18 mouse cellular contexts compared by ENCODE assay signal in the genomic region with DNA sequence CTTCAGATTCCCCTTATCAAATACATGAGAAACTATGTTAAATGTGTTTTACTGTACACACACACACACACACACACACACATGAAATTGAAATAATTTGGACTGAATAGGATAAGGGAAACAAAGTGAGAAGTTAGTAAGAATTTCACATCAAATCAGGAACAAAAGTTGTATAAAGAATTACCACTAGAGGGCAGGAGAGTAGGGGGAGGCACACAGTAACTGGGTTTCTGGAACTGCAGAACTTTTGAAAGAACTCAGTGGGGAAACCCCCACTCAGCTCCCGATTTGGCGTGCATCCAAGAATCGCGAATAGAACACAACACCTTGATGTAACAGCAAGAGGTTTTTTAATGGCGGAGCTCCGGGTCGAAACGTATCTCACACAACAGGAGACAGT. TPM values are rescaled to one million over a fixed set of nuclear protein-coding genes. Genes with fewer than 3 reads are reported as not detected.
A peak's percentile ranks its signal among the peaks of the same experiment; 100 is the strongest.
DNase-seq lines count a peak whose midpoint lies in the region; ATAC-seq and TF ChIP-seq lines count a peak whose summit lies in the region.
"Had no signal": no experiment of that assay in that cellular context is flagged by ENCODE, and none has a peak within 500 bp of the region (broad histone marks: within the 10 kb centered on the region; RNA-seq: fewer than 3 reads in every experiment).

No protein-coding gene starts in this region.

- no peaks in the 10 kb centered on the region for H3K36me3 ChIP-seq in kidney, postnatal 0 days (ENCODE audit: insufficient read depth, low read length)
- no peaks in the 10 kb centered on the region for H3K36me3 ChIP-seq in ES-E14 (ENCODE audit: control insufficient read depth, insufficient read depth, low read length, poor library complexity, severe bottlenecking)
- H3K36me3 ChIP-seq in kidney, embryonic 15.5 days, result no peaks in the 10 kb centered on the region
- H3K36me3 ChIP-seq: embryonic facial prominence, embryonic 15.5 days; hindbrain, embryonic 13.5 days; limb, embryonic 13.5 days; stomach, embryonic 15.5 days had no signal

- WGBS in kidney, postnatal 0 days, result 92% methylated on average over 8 of the region's 8 CpGs
- WGBS in kidney, embryonic 15.5 days, result 90% methylated on average over 8 of the region's 8 CpGs

- no peak overlapping the region for H3K27ac ChIP-seq in kidney, postnatal 0 days
- no peak overlapping the region for H3K27ac ChIP-seq in ES-E14 (ENCODE audit: insufficient read depth, low read depth, low read length, poor library complexity, severe bottlenecking)
- H3K27ac ChIP-seq in kidney, embryonic 15.5 days, result no peak overlapping the region
- H3K27ac ChIP-seq: embryonic facial prominence, embryonic 15.5 days; hindbrain, embryonic 13.5 days; limb, embryonic 13.5 days; stomach, embryonic 15.5 days had no signal

- in situ Hi-C loops in ES-E14 (cut with MboI; ENCODE audit: low sequenced_read_pairs in 2 of 2, unreplicated experiment in 2 of 2), result no loop called here

- no peaks in the 10 kb centered on the region for H3K4me1 ChIP-seq in kidney, postnatal 0 days (replicated peaks; ENCODE audit: insufficient read depth, low read length)
- no peaks in the 10 kb centered on the region for H3K4me1 ChIP-seq in ES-E14 (ENCODE audit: control insufficient read depth in 2 of 2, insufficient read depth in 2 of 2, low read length in 2 of 2, poor library complexity in 1 of 2)
- H3K4me1 ChIP-seq in kidney, embryonic 15.5 days, result no peaks in the 10 kb centered on the region
- H3K4me1 ChIP-seq: embryonic facial prominence, embryonic 15.5 days; hindbrain, embryonic 13.5 days; limb, embryonic 13.5 days; megakaryocyte, embryonic 14.5 days; stomach, embryonic 15.5 days had no signal

- no peak overlapping the region for H3K9ac ChIP-seq in kidney, postnatal 0 days (ENCODE audit: low read depth, low read length)
- H3K9ac ChIP-seq in ES-E14 (ENCODE audit: insufficient read depth, low read depth, low read length, poor library complexity, severe bottlenecking), result no peak overlapping the region
- H3K9ac ChIP-seq in kidney, embryonic 15.5 days, result no peak overlapping the region
- H3K9ac ChIP-seq: embryonic facial prominence, embryonic 15.5 days; hindbrain, embryonic 13.5 days; limb, embryonic 13.5 days; stomach, embryonic 15.5 days had no signal

- no peaks in the 10 kb centered on the region for H3K27me3 ChIP-seq in kidney, postnatal 0 days (ENCODE audit: insufficient read depth, low read length)
- no peaks in the 10 kb centered on the region for H3K27me3 ChIP-seq in kidney, embryonic 15.5 days
- H3K27me3 ChIP-seq: embryonic facial prominence, embryonic 15.5 days; hindbrain, embryonic 13.5 days; limb, embryonic 13.5 days; megakaryocyte, embryonic 14.5 days; stomach, embryonic 15.5 days had no signal

- no peaks in the 10 kb centered on the region for H3K9me3 ChIP-seq in kidney, postnatal 0 days (replicated peaks; ENCODE audit: low read length)
- H3K9me3 ChIP-seq in ES-E14 (ENCODE audit: control insufficient read depth, insufficient read depth, low read depth, low read length), result no peaks in the 10 kb centered on the region
- H3K9me3 ChIP-seq in kidney, embryonic 15.5 days (replicated peaks), result no peaks in the 10 kb centered on the region
- H3K9me3 ChIP-seq: embryonic facial prominence, embryonic 15.5 days; hindbrain, embryonic 13.5 days; megakaryocyte, embryonic 14.5 days; stomach, embryonic 15.5 days had no signal

- ATAC-seq in kidney, postnatal 0 days (replicated peaks; ENCODE audit: low FRiP score, low read depth), result no peak
- ATAC-seq in kidney, embryonic 15.5 days (replicated peaks; ENCODE audit: low FRiP score), result no peak

- DNase-seq in kidney, postnatal 0 days (ENCODE audit: low spot score), result no peak
- no peak for DNase-seq in kidney, adult 8-10 months
- peak; percentile 64 for DNase-seq in 416B (ENCODE audit: low read depth)
- DNase-seq in ES-E14 (ENCODE audit: low read depth, low spot score), result peak; percentile 6
- peak; percentile 6 for DNase-seq in c-Kit-positive CD71-negative TER-119-negative erythroid progenitor cells, embryonic 14.5 days (ENCODE audit: low read depth)
- no peak for DNase-seq in kidney, postnatal 36 days
- no peak for DNase-seq in layer of hippocampus, postnatal 25 days (ENCODE audit: extremely low spot score in 1 of 2, low spot score in 1 of 2)
- DNase-seq: cerebellum, adult 11-12 months; kidney, adult 18-20 months; lung, adult 2 months; thymus, postnatal 14 days had no signal

- no peak overlapping the region for H3K4me2 ChIP-seq in kidney, postnatal 0 days (ENCODE audit: low read length)
- no peak overlapping the region for H3K4me2 ChIP-seq in kidney, embryonic 15.5 days
- H3K4me2 ChIP-seq: embryonic facial prominence, embryonic 15.5 days; hindbrain, embryonic 13.5 days; limb, embryonic 13.5 days; stomach, embryonic 15.5 days had no signal

- peak; percentile 20; the same call in 1 of the 2 replicates for TF ChIP-seq CTCF in kidney, postnatal 0 days (IDR thresholded peaks at IDR 0.05; ENCODE audit: low read depth)

- H3K4me3 ChIP-seq in kidney, postnatal 0 days (replicated peaks; ENCODE audit: low read depth, low read length), result no peak overlapping the region
- H3K4me3 ChIP-seq in ES-E14 (ENCODE audit: insufficient read depth in 1 of 2, low read depth in 1 of 2, low read length in 2 of 2, poor library complexity in 1 of 2, severe bottlenecking in 1 of 2), result no peak overlapping the region
- no peak overlapping the region for H3K4me3 ChIP-seq in kidney, embryonic 15.5 days (replicated peaks)
- H3K4me3 ChIP-seq: embryonic facial prominence, embryonic 15.5 days; hindbrain, embryonic 13.5 days; limb, embryonic 13.5 days; megakaryocyte, embryonic 14.5 days; stomach, embryonic 15.5 days had no signal

TF ChIP-seq in ES-E14, 5 proteins besides CTCF, POLR2A, EP300 and RAD21:
- TF ChIP-seq MAFK (IDR thresholded peaks at IDR 0.05; ENCODE audit: insufficient read depth, low read depth, low read length) (no peak), ZC3H11A (IDR thresholded peaks at IDR 0.05; ENCODE audit: borderline replicate concordance, low read depth, low read length) (no peak), ZNF384 (IDR thresholded peaks at IDR 0.05; ENCODE audit: low read depth, low read length) (no peak), HCFC1 (IDR thresholded peaks at IDR 0.05; ENCODE audit: borderline replicate concordance, insufficient read depth, low read length) (no peak), CHD2 (IDR thresholded peaks at IDR 0.05; ENCODE audit: low read depth, low read length) (no peak)

RNA-seq across cellular contexts. Expression of a gene that starts 43.3 kb away (rescaled TPM):
- polyA plus RNA-seq in kidney, postnatal 0 days (2015; fragmentation: Nextera tagmentation; extraction: Ambion mirVana), result 52.0 and 53.4 TPM in 2 replicates
- 144 and 229 TPM in 2 replicates for total RNA-seq in ES-E14 (2012; rRNA removed)
- 41.0 and 41.9 TPM in 2 replicates for polyA plus RNA-seq in kidney, embryonic 15.5 days (2015; fragmentation: Nextera tagmentation; extraction: Ambion mirVana)
- 10 to 100 TPM; 29.8 to 31.2 TPM for total RNA-seq in layer of hippocampus, postnatal 25 days (2021)

RNA-seq across cellular contexts. Expression of a gene that starts 55.8 kb away (rescaled TPM):
- 0.10 and 0.13 TPM in 2 replicates for polyA plus RNA-seq in kidney, postnatal 0 days (2015; fragmentation: Nextera tagmentation; extraction: Ambion mirVana)
- total RNA-seq in ES-E14 (2012; rRNA removed), result 1.3 and 5.5 TPM in 2 replicates
- 0.23 and 0.39 TPM in 2 replicates for polyA plus RNA-seq in kidney, embryonic 15.5 days (2015; fragmentation: Nextera tagmentation; extraction: Ambion mirVana)
- 1 to 10 TPM in 1 of 2 experiments, under 1 TPM in 1; 0.94 to 2.1 TPM for total RNA-seq in layer of hippocampus, postnatal 25 days (2021)
- total RNA-seq: monocyte, adult 5-6 weeks had no signal
- polyA plus RNA-seq: stomach, embryonic 15.5 days had no signal

Comparison
In these comparisons a context has a peak if more than half of its experiments do, and no peak if none do; other contexts are left out.
1. DNase-seq: peak in 416B (single experiment), ES-E14 (single experiment) and c-Kit-positive CD71-negative TER-119-negative erythroid progenitor cells, embryonic 14.5 days (single experiment); none in kidney, postnatal 0 days (single experiment), kidney, adult 8-10 months (0 of 2), kidney, postnatal 36 days (0 of 2) and layer of hippocampus, postnatal 25 days (0 of 2).